Mouse (Mus musculus) brain, embryonic 14.5 days (tissue): ENCODE results near the gene Otog. TPM values are rescaled to one million over a fixed set of nuclear protein-coding genes. Genes with fewer than 3 reads are reported as not detected.
A peak's percentile ranks its signal among the peaks of the same experiment; 100 is the strongest.

Experiments
- DNase-seq: peaks from one replicate; pipeline ENCODE4 v3.0.0-alpha.2; 2011; ENCODE audit warnings: low read depth
- CTCF ChIP-seq: fragments of 200-500 bp; IDR thresholded peaks from 2 replicates; pipeline ENCODE4 v1.5.1; 2012; ENCODE audit warnings: inconsistent platforms, mild to moderate bottlenecking, moderate library complexity, borderline replicate concordance; ENCODE audit not compliant: insufficient read depth, insufficient read length; ENCODE audit errors: extremely low read depth
- POLR2A ChIP-seq: fragments of 200-500 bp; IDR thresholded peaks from 2 replicates; pipeline ENCODE4 v1.6.1; 2012; ENCODE audit warnings: mild to moderate bottlenecking, inconsistent platforms, borderline replicate concordance; ENCODE audit not compliant: poor library complexity, insufficient read depth, insufficient read length, severe bottlenecking; ENCODE audit errors: extremely low read depth
- polyA plus RNA-seq: library from polyadenylated mRNA; depleted of rRNA; stranded (reverse); fragments of >200 nt; gene quantifications from 2 replicates; pipeline ENCODE4 v1.2.3, GENCODE M21; 2012

Otog gene
- polyA plus RNA-seq, 1 experiment: 0.22 TPM

DNA sequence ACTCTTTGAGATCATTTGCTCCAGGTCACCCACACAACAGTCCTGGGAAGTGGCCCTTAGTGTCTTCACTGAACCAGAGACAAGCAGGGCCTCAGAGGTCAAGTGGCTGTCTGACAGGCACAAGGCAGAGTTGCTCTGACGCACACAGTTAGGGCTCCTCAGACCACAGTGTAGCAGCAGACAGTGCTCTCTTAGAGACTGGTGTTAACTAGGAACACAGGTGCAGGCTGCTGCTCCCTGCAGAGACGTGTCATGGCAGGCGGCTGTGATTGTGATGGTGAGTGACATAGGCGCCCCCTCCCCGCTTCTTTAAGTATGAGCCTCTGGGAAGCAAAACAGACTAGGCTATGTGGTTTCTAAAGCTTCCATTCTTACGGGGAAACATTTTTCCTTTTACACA lies 55.5 kb downstream of the Otog start:
- DNase-seq: peak; percentile 56
- TF ChIP-seq CTCF: no peak
- TF ChIP-seq POLR2A: no peak

DNA sequence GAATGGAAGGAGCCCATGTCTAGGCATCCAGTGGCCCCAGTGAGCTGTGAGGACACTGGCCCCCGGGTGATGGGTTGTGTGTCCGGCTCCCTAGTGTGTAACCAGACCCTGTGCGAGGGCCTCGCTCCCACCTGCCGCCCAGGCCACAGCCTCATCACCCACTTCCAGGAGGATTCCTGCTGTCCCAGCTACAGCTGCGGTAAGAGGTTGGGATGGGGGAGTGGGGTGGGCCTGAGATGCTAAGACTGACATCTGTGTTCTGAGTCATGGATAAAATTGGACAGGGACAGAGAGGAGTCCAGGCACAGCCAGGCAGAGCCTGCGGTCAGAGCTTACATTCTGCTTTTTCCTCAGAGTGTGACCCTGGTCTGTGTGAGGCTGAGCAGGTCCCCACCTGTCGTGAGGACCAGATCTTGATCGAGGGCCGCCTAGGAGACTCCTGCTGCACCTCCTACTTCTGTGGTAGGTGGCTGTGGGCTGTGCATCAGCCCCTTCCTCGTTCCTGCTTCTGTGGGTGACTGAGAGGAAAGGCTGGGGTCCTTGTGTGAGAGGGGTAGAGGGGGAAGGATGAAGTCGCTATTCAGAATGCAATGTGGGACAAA lies 60.3 kb downstream of the Otog start:
- no peak for TF ChIP-seq POLR2A
- TF ChIP-seq CTCF: no peak
- DNase-seq: no peak

DNA sequence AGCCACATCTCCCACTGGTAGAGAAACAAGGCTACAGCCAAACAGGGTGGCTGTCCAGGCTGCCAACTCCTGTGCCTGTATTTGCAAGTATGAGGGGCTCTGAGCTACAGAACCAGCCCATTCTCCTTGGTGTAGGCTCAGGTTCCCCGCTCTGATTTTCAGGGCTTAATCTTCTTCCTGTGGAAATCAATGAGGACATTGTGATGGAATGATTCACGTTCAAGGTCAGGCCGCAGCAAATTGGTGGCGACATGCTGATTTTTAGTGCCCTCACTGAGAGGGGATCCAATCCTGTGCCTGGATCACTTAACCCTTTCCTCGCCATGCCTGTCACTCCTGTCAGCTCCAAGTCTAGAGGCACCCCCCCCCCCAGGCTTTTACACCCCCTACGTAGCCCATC lies 72.7 kb downstream of the Otog start:
- TF ChIP-seq POLR2A: no peak
- TF ChIP-seq CTCF: no peak
- DNase-seq: peak; percentile 4

DNA sequence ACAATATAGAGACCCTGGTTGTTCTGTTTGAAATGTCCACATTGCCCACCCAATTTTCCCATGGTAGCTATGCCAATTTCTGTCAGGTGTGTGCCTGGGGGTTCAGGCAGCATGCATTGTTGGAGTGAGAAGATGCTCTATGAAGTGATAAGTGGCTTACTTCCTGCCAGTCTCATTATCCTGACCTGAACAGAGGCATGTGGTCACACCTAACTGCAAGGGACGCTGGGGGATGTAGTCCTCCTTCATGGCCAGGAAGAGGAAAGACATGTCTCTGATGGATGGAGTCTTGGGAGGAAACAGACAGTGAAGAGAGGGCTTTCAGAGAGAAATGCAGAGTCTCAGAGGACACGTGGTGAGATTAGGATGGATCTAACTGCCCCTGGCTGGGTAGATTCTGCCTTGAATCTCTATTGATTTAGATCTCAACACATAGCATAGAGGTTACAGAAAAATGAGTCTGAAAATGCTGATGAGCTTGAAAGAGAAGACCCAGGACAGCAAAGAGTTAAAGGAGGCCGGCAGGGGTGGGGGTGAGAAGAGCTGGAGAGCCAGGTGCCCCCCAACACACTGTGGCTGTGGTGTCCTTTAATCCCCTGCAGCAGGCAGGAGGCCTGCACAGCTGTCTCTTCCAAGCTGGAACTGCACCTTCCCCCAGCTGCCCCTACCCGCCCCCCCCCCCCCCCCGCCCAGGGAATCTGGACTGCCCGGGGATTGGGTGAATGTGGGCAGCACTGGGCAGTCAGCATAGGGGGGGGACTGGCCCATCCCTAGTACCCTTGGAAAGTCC lies 73.6 kb downstream of the Otog start:
- DNase-seq: peak; percentile 45
- no peak for TF ChIP-seq POLR2A
- TF ChIP-seq CTCF: no peak

DNA sequence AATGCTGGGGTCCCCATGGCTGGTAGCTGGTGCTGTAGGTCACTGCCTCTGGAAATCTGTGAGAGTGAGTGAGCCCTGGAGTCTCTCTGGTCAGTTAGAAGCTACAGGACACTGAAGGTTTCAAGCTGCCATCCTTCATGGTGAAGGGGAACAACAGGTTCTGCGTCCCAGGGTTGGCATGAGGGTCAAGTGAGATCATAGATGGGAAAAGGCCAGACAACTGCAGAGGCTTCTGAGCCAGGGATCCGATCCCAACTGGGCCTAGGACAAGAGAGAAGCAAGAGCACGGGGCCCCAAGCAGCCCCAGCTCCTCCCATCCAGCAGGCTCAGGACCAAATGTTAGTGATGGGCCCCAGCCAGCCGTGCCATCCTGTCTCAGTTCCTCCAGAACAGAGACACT lies 74.9 kb downstream of the Otog start:
- no peak for DNase-seq
- TF ChIP-seq POLR2A (no peak), CTCF (no peak)

- TF ChIP-seq CTCF: no peak
- no peak for TF ChIP-seq POLR2A
- DNase-seq: peak; percentile 26
Measured at GRCm38 (mm10) chr7:46316948-46317347, 76.2 kb downstream of the Otog start.

GRCm38 (mm10) chr7:46321242-46321641 lies 80.5 kb downstream of the Otog start:
- no peak for DNase-seq
- TF ChIP-seq POLR2A (no peak), CTCF (no peak)

GRCm38 (mm10) chr7:46327896-46328295 lies 87.1 kb downstream of the Otog start:
- no peak for DNase-seq
- TF ChIP-seq POLR2A (no peak), CTCF (no peak)

- no peak for DNase-seq
- no peak for TF ChIP-seq POLR2A
- no peak for TF ChIP-seq CTCF
Measured at GRCm38 (mm10) chr7:46337397-46337796, 96.6 kb downstream of the Otog start.

DNA sequence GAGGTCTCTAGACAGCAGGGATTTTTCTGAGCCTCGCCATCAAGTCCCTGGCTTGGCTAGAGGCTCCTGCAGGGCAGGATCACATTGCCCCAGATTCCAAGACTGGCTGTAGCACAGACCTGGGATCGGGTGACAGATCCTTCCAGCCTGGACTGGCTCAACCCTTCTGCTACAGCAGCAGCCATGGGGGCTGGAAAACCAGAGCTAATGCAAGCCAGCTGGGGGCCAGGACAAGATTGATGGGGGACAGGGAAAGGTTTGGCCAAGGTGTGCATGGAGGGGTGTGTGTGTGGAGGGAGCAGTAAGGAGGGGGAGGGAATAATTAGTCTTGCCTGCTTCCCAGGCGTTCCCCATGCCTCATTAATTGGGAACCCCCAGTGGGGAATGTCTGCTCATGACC lies 99.0 kb downstream of the Otog start:
- DNase-seq: peak; percentile 47
- TF ChIP-seq CTCF (no peak), POLR2A (no peak)

DNA sequence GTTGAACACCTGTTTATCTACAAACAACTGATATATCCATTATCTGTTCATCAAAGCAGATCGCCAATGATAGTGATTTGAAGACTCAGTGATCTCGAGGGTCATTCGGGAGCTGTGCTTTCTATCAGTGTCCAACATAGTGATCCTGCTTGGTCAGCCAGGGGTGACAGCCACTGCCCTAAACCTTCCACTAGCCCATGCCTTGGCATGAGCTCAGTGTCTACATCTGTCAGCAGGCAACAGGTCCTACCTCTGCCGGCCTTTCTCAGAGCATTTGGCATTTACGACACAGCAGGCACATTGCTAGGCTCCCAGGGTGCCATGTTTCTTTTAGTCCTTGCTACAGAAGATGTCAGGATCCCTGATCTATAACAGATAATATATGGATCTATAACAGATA lies 99.5 kb downstream of the Otog start:
- TF ChIP-seq CTCF: no peak
- no peak for DNase-seq

DNA sequence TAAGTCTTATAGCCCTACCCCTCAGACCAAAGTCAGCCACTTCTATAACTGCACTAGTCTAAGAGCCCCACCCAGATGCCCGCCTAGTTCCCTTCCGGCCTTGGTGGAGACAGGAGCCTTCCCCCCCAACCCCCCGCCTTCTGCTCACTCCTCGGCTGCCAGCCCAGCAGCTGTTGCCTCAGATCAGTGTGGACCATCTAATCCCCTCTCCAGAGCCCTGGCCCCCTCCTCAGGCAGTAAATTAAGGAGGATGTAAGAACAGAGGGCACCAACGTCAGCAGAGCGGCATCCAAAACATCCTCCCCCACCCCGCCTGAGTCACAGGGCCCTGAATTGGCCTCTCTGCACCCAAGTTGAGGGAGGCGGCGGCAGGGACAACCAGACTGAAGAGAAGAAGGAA lies 100.7 kb downstream of the Otog start:
- no peak for TF ChIP-seq POLR2A
- no peak for TF ChIP-seq CTCF
- no peak for DNase-seq

DNA sequence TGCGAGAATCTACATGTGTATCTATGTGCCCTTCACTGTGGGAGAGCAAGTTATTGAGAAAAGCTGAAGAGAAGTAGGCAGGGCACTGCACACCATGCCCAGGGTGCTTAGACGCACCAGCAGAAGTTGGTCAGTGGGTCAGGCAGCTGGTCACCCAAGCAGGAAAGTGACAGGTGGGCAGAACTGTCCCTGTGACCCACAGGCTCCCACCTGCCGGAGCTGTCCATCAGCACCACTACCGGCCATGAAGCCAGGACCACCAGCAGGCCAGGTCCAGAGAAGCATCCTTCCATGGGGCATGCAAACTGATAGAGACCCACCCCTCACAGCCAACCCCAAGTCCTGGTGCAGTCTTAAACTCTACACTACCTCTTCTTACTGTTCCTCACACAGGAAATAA lies 106.9 kb downstream of the Otog start:
- no peak for DNase-seq
- TF ChIP-seq POLR2A: no peak
- TF ChIP-seq CTCF: no peak
